Mouse (Mus musculus): ENCODE measurements around the gene Fam131a. TPM values are rescaled to one million over a fixed set of nuclear protein-coding genes. Genes with fewer than 3 reads are reported as not detected.

Gene Fam131a
- total RNA-seq, 2 experiments from 2014 or later = 445 to 503 TPM

GRCm38 (mm10) chr16:20695622-20696323 is 2.7 kb downstream of the Fam131a start:
- DNase-seq (ENCODE audit: low spot score in 2 of 2) = peak; percentile 98 to 100

GRCm38 (mm10) chr16:20699266-20699665 is 6.2 kb downstream of the Fam131a start:
- DNase-seq (ENCODE audit: low spot score in 2 of 2) = no peak

GRCm38 (mm10) chr16:20700036-20700435 is 7.0 kb downstream of the Fam131a start:
- DNase-seq (ENCODE audit: low spot score in 2 of 2) = peak in 1 of 2 experiments; percentile 17

- no peak for DNase-seq (ENCODE audit: low spot score in 2 of 2)
Measured at GRCm38 (mm10) chr16:20701316-20701715, 8.3 kb downstream of the Fam131a start.

GRCm38 (mm10) chr16:20701729-20702521 is 8.9 kb downstream of the Fam131a start:
- no peak for DNase-seq (ENCODE audit: low spot score in 2 of 2)

- peak in 1 of 2 experiments; percentile 72 for DNase-seq (ENCODE audit: low spot score in 2 of 2)
Measured at GRCm38 (mm10) chr16:20702522-20702893, 9.5 kb downstream of the Fam131a start.

- no peak for DNase-seq (ENCODE audit: low spot score in 2 of 2)
Measured at GRCm38 (mm10) chr16:20703071-20703470, 10.0 kb downstream of the Fam131a start.

- peak in 1 of 2 experiments; percentile 14 for DNase-seq (ENCODE audit: low spot score in 2 of 2)
Measured at GRCm38 (mm10) chr16:20703699-20704400, 10.8 kb downstream of the Fam131a start.

- peak in 1 of 2 experiments; percentile 36 for DNase-seq (ENCODE audit: low spot score in 2 of 2)
Measured at GRCm38 (mm10) chr16:20705786-20706185, 12.7 kb downstream of the Fam131a start.

- peak in 1 of 2 experiments; percentile 45 for DNase-seq (ENCODE audit: low spot score in 2 of 2)
Measured at GRCm38 (mm10) chr16:20706407-20707055, 13.5 kb downstream of the Fam131a start.

GRCm38 (mm10) chr16:20708220-20708938 is 15.3 kb downstream of the Fam131a start:
- peak in 1 of 2 experiments; percentile 19 for DNase-seq (ENCODE audit: low spot score in 2 of 2)

GRCm38 (mm10) chr16:20708939-20709734 is 16.1 kb downstream of the Fam131a start:
- DNase-seq (ENCODE audit: low spot score in 2 of 2) = peak in 1 of 2 experiments; percentile 52

- peak in 1 of 2 experiments; percentile 17 for DNase-seq (ENCODE audit: low spot score in 2 of 2)
Measured at GRCm38 (mm10) chr16:20710370-20710769, 17.3 kb downstream of the Fam131a start.

- DNase-seq (ENCODE audit: low spot score in 2 of 2) = peak in 1 of 2 experiments; percentile 36
Measured at GRCm38 (mm10) chr16:20710810-20711209, 17.8 kb downstream of the Fam131a start.

GRCm38 (mm10) chr16:20712190-20712589 is 19.1 kb downstream of the Fam131a start:
- peak in 1 of 2 experiments; percentile 15 for DNase-seq (ENCODE audit: low spot score in 2 of 2)

- peak in 1 of 2 experiments; percentile 15 for DNase-seq (ENCODE audit: low spot score in 2 of 2)
Measured at GRCm38 (mm10) chr16:20712889-20713288, 19.8 kb downstream of the Fam131a start.

- peak in 1 of 2 experiments; percentile 11 for DNase-seq (ENCODE audit: low spot score in 2 of 2)
Measured at GRCm38 (mm10) chr16:20714307-20715080, 21.5 kb downstream of the Fam131a start.

GRCm38 (mm10) chr16:20715161-20715560 is 22.1 kb downstream of the Fam131a start:
- peak in 1 of 2 experiments; percentile 19 for DNase-seq (ENCODE audit: low spot score in 2 of 2)

GRCm38 (mm10) chr16:20715566-20715965 is 22.5 kb downstream of the Fam131a start:
- peak in 1 of 2 experiments; percentile 21 for DNase-seq (ENCODE audit: low spot score in 2 of 2)

Data from layer of hippocampus, adult 18-20 months (tissue).